Mouse (Mus musculus): ENCODE data around the gene Tmem121. TPM values are rescaled to one million over a fixed set of nuclear protein-coding genes. Genes with fewer than 3 reads are reported as not detected.
A peak's percentile ranks its signal among the peaks of the same experiment; 100 is the strongest.
"Not testable (repeated sequence)": the region's sequence is repeated elsewhere in the genome, so short reads cannot be mapped to it uniquely, and the experiment has no call there.

The Tmem121 gene
- total RNA-seq, 2 experiments from 2014 or later: 0.74 TPM; not detected in 1

DNA sequence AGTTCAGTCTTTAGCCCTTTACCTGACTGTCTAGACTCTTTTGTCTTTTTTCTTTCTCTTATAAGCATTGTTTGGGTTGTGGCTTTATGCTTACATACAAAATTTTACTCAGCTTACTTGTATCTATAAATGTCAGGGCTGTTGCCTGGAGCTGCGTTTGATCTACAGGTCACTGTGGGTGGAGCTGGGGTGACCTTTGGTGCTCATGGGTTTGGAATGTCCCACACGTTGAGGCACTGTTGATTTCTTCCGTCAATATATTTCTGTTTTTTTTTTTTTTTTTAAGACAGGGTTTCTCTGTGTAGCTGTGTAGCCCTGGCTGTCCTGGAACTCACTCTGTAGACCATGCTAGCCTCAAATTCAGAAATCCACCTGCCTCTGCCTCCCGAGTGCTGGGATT is 4.7 kb upstream of the Tmem121 start:
- ATAC-seq (replicated peaks; ENCODE audit: low FRiP score, low TSS enrichment, poor library complexity, severe bottlenecking): no peak

DNA sequence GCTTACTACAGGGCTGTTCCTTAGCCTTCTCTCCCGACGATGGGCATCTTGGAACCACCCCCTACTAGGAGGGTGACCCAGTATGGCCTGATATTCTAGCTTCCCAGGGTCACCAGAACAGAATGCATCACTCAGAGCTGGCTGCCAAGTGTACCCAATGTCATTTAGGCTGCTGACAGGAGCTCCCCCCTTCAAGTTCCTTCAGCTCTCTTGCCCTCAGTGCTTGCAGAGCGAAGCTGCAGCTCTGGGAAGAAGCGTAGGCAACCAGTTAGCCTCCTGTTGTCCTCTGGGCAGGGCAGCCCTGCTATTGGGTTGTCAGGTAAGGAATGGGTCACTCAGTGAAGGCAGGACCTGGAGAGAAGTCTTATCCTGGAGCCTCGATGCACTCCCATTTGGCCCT is 785 bp upstream of the Tmem121 start:
- no peak for ATAC-seq (replicated peaks; ENCODE audit: low FRiP score, low TSS enrichment, poor library complexity, severe bottlenecking)

DNA sequence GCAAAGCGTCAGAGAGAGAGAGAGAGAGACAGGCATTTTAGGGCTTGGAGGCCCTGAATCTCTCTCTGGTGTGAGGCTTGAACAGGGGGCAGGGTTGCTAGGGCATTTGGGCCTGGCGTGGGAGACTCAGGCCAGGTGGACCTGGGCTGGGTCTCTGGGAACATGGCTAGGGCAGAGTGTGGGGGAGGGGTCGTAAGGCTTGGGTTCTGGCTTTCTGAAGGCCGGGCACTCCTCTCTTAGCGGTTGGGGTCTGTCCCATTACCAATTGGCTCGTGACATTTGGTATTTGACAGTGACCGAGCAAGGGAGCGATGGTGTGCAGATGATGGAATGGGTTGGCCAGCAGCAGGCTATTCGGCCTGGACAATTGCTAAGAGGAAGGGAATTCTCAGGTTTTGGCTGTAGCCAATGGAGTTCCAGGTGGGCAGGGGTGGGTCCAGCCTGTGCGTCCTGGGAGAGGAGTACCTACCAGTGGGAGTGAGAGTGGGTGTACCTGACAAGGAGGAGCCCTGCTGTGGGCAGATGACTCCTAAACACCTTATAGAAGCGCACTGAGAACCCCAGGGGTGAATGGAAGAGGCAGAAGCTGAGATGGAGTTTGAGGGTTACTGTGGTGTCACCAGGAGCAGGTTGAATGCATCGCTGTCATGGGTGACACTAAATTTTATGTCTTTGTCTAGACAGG is 738 bp downstream of the Tmem121 start:
- no peak for ATAC-seq (replicated peaks; ENCODE audit: low FRiP score, low TSS enrichment, poor library complexity, severe bottlenecking)

DNA sequence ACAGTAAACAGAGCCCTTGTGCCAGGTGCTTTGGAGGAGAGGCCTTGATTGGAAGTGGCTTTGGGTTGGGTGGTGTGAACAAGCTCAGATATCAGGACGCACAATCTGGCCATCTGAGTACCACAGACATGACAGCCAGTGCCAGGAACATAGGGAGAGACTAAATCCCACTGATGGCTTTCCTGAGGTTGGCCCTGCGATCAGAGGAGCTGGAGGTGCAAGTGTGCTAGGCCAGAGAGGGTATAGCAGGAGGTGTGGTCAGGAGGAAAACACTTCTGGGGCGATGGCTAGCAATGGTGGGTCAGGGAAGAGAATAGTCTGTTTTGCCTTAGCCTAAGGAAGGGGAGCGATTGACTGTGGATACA is 1.3 kb downstream of the Tmem121 start:
- ATAC-seq (replicated peaks; ENCODE audit: low FRiP score, low TSS enrichment, poor library complexity, severe bottlenecking): no peak

DNA sequence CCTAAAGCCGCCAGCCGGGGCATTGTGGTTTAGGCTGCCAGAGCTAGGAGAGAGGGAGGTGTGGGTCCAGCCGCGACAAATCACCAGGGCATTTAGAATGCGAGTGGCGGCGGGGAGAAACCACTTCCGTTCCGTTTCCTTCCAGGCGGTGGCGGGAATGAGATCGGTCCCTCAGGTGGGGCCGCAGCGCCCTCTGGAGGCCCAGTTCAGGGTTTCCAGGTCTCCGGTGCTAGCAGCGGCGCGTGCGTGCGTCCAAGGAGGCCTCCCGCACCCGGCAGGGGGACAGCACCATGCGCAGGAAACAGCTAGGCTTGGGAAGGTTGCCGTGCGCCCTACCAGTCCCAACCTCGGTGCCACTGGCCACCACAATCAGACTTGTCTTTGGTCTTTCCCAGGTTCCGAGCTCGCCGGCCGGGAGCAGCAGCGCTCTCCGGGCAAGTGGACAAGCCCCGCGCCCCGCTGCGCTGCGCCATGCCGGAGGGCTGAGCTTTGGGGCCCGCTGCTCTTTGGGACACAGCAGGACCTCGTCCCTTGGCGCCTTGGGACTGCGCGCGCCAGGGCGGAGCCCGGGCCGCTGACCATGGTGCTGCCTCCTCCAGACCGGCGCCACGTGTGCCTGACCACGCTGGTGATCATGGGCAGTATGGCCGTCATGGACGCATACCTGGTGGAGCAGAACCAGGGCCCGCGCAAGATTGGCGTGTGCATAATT is 2.0 kb downstream of the Tmem121 start:
- ATAC-seq (replicated peaks; ENCODE audit: low FRiP score, low TSS enrichment, poor library complexity, severe bottlenecking): peak; percentile 73

DNA sequence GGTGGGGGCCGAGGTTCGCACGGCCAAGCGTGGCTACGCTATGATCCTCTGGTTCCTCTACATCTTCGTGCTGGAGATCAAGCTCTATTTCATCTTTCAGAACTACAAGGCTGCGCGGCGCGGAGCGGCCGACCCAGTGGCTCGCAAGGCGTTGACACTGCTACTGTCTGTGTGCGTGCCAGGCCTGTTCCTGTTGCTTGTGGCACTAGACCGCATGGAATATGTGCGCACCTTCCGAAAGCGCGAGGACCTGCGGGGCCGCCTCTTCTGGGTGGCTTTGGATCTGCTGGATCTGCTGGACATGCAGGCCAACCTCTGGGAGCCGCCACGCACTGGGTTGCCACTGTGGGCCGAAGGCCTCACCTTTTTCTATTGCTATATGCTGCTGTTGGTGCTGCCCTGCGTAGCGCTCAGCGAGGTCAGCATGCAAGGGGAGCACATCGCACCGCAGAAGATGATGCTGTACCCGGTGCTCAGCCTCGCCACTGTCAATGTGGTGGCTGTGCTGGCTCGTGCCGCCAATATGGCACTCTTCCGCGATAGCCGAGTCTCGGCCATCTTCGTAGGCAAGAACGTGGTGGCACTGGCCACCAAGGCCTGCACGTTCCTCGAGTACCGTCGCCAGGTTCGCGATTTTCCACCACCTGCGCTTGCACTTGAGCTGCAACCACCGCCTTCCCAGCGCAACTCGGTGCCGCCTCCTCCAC is 2.8 kb downstream of the Tmem121 start:
- no peak for ATAC-seq (replicated peaks; ENCODE audit: low FRiP score, low TSS enrichment, poor library complexity, severe bottlenecking)

DNA sequence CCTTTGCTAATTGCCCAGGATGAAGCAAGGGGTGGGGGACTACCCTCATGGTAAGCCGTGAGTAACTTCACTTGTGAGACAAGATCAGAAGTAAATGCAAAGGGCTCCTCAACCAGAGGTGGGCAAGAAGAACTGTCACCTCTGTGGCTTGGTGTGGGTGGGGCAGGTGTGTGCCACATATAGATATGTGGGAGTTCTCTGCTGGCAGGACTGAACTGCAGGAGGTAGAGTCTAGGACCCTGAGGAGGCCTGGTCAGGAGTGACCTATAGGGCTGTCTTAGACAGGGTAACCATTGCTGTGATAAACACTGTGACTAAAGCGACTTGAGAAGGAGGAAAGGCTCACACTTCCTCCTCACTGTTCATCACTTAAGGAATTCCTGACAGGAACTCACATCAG is 7.7 kb downstream of the Tmem121 start:
- ATAC-seq (replicated peaks; ENCODE audit: low FRiP score, low TSS enrichment, poor library complexity, severe bottlenecking): peak; percentile 57

DNA sequence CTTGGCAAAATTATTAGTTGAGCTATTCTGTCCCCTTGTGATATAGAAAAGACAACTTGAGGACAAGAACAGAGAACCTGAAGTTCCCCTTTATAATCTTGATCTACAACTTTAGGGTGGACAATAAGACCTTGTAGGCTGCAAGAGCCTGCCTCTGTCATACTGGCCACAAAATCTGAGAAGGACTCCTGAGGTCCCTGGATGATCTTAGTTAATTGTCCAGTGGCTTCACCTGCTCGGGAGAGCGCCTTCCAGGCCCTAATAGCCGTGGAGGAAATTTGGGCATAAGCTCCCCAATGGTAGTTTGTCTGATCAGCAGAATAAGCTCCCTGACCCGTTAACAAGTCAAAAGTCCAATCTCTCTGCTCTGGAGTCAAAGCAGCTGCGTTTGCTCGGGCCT is 13.4 kb downstream of the Tmem121 start:
- not testable (repeated sequence) for ATAC-seq (replicated peaks; ENCODE audit: low FRiP score, low TSS enrichment, poor library complexity, severe bottlenecking)

DNA sequence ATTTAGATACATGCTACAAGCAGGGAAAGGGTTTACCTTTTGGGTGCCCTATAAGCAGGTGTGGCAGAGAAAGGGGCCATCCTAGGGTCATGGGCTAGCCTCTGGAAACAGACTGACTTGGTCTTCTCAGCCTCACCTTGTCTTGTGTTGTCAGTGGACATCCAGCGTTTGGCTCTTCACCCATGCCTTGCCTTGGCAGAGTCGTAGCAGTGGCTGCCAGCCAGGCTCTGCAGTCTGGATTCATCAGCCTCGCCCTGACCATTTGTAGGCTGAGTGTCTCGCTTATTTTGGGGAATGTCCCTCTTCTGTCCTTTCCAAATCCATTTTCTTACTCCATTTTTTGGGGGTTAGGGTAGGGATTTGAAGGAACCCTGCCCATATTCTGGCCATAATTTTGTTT is 15.6 kb downstream of the Tmem121 start:
- ATAC-seq (replicated peaks; ENCODE audit: low FRiP score, low TSS enrichment, poor library complexity, severe bottlenecking): no peak

DNA sequence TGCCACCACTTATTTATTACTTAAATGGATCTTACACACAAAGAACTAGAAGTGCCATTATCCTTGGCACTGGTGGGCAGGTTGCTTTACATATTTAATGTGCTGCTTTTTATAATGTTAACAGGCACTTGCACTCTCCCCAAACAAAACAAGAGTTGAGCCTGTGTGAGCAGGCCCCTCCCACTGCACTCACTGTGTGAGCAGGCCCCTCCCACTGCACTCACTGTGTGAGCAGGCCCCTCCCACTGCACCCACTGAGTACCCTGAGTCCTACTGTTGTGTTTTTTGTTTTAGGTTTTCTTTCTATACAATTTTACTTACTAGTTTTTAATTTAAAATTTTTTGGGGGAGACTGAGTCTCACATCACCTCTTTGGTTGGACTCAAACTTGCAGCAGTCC is 16.3 kb downstream of the Tmem121 start:
- ATAC-seq (replicated peaks; ENCODE audit: low FRiP score, low TSS enrichment, poor library complexity, severe bottlenecking): no peak

DNA sequence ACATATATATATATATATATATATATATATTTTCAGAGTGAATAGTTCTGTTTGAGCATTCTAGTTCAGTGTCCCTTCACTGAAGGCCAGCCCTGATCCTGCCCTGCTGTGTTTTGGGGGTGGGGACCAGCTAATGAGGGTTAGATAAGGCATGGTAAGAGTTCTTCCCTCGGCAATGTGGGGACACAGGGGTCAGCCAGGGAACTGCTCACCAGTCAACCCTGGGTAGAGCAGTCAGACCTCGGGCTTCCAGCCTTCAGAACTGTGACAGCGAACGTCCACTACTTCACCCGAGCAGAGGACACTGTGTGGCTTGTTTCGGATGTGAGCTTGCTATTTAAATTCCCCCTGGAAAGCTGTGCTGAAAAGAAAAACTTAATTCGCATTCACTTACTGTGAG is 17.8 kb downstream of the Tmem121 start:
- ATAC-seq (replicated peaks; ENCODE audit: low FRiP score, low TSS enrichment, poor library complexity, severe bottlenecking): no peak

DNA sequence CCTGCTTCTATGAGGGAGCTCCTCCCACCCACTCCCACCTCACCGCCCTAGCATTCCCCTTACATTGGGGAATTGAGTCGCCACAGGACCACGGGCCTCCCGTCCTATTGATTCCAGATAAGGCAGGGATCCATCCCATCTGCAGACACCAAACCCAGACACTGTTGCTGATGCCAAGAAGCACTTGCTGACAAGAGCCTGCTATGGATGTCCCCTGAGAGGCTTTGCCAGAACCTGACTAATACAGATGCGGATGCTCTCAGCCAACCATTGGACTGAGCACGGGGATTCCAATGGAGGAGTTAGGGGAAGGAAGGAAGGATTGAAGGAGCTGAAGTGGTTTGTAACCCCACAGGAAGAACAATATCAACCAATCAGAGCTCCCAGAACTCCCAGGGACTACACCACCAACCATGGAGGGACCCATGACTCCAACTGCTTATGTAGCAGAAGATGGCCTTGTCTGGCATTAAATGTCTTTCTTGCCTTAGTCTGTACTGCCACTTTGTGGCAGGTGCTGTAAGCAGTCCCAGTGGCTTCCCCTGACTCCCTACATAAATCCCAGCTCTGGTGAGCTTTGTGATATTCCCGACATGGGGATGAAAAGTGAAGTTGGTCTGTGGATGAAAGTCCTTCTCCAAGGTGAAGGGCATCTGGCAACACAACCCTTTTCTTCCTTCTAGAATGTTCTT is 19.7 kb downstream of the Tmem121 start:
- ATAC-seq (replicated peaks; ENCODE audit: low FRiP score, low TSS enrichment, poor library complexity, severe bottlenecking): no peak

DNA sequence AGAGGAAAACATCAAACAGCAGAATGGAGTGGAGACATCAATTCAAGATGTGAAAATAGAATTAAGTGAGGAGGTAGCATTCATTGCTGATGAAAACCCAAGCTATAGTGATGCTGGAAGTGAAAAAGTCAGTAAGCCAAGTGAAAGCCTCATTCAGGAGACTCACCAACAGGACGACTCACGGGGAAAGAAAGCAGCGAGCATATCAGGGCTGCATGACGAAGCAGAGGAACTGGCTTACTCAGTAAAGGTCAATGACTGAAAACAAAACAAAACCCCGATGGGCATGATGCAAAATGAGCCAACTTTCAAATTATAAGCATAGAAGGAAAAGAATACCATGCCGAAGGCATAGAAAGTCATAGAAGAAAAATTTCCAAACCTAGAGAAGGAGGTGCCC is 22.0 kb downstream of the Tmem121 start:
- no peak for ATAC-seq (replicated peaks; ENCODE audit: low FRiP score, low TSS enrichment, poor library complexity, severe bottlenecking)

DNA sequence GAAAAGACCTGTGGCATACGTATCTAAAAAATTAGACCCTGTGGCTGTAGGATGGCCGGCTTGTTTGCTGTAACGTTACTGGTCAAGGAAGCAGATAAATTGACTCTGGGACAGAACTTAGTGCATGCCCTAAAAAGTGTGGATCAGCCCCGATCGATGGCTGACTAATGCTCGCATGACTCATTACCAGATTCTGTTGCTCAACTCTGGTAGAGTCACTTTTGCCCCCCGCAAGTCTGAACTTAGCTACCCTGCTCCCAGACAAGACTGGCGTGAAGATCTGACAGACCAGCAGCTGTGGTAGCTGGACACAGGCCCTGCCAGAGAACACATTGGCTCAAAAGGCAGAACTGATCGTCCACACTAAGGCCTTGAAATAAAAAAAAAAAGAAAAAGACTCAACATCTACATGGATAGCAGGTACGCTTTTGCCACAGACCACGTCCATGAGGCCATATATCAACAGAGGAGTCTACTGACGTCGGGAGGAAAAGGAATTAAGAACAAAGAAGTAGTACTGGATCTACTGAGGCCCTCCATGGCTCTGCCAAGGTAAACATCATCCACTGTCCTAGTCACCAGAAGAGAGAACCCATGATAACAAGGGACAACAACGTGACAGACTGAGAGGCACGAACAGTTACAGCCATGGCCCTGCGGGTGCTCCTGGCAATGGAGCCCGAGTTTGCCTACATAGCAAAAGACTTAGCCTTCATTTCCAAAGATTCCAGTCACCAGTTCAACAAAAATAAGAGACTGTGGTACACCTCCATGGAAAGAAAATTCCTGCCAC is 25.1 kb downstream of the Tmem121 start:
- no peak for ATAC-seq (replicated peaks; ENCODE audit: low FRiP score, low TSS enrichment, poor library complexity, severe bottlenecking)

DNA sequence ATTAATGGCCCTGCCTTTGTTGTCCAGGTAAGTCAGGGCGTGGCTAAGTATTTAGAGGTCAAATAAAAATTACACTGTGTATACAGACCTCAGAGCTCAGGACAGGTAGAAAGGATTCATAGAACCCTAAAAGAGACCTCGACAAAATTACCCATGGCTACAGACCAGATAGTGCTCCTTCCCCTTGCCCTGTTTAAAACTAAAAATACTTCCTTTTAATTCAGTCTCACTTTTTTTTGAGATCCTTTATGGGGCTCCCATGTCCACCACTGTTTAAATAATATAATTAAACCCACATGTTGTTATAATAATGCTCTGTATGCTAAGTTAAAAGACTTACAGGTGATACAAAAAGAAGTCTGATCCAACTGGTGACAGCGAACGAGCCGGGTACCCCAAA is 26.0 kb downstream of the Tmem121 start:
- ATAC-seq (replicated peaks; ENCODE audit: low FRiP score, low TSS enrichment, poor library complexity, severe bottlenecking): no peak

DNA sequence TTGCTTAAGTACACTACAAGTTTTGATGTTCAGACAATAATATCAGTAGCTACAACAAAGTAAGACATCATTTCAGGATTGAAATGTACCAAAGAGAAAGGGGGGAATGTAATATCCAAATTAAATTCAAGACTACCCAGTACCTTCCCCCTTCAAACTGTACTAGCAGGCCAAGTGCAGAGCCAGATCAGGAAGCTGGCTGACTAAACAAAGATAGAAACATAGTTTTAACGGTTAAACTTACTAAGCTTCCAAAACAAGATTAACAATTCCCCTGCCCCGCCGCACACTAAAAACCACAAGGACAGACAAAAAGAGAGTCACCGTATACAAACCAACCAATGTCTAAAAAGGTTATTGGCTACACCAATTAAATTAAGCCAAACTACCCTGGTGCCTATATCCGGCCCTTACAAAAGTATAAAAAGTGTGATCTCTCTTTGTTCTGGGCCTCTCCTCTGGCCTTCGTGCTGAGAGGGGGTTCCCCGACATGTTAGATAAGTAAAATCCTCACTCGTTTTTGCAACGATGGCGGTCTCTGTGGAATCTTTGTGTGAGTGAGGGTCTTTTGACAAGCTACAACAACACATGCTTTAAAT is 26.7 kb downstream of the Tmem121 start:
- no peak for ATAC-seq (replicated peaks; ENCODE audit: low FRiP score, low TSS enrichment, poor library complexity, severe bottlenecking)

DNA sequence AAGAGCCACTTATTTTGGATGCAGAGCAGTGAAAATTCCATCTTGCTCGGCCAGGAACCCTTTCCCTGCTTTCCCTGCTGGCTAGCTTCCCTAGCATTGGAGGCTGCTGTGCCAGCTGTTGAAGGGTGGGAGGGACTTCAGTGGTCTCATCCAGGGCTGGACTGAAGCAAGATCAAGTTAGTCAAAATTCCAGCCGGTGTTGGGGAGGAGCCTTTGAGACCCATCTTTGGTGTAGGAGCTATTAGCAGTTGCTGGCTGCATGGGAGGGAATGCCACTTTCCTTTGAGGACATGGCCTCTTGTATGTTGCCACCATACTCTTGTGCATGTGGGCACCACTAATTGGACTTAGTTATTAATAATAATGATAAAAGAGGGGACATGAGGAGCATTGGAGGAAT is 27.5 kb downstream of the Tmem121 start:
- no peak for ATAC-seq (replicated peaks; ENCODE audit: low FRiP score, low TSS enrichment, poor library complexity, severe bottlenecking)

DNA sequence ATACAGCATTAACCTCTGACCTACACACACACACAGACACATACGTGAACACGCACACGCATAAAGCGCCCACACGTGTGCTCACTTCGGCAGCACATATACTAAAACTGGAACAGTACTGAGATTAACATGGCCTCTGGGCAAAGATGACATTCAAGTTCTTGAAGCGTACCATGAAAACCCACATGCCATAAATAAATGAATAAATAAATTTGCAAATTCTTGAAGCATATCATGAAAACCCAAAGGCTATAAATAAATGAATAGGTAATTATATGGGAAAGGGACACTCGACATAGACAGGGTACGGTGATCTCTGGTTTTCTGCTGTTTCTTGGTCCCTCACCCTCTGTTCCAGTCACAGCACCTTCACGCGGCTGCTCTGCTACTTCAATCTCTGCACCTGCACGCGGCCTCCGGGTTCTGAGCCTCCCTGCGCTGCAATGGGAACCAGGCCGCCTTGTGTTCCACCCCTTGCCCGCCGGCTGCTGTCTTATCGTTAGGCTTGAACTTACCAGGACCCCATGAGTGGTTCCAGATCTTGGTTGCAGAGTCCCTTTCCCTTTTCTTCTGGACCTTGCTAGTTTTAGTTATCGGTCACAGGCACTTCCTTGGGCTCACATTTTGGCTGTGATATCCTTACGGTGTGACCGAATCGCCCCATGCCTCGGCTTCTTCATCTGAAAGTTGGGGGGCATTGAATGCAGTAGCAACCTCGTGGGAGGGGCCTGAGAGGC is 28.5 kb downstream of the Tmem121 start:
- no peak for ATAC-seq (replicated peaks; ENCODE audit: low FRiP score, low TSS enrichment, poor library complexity, severe bottlenecking)
